Mouse (Mus musculus) forebrain, embryonic 11.5 days (tissue): Measurements from ENCODE around the gene Aip. TPM values are rescaled to one million over a fixed set of nuclear protein-coding genes. Genes with fewer than 3 reads are reported as not detected.

Experiments
- ATAC-seq: fragments of 200-750 bp; cut with Nextera tagmentation; replicated peaks from 2 replicates; pipeline ENCODE4 v1.8.0; 2017; ENCODE audit warnings: moderate TSS enrichment; ENCODE audit not compliant: low FRiP score
- DNase-seq: peaks from one replicate; pipeline ENCODE4 v3.0.0-alpha.2; 2017; ENCODE audit warnings: low spot score
- H3K27ac ChIP-seq: fragments of 300-500 bp; sonication (generic); 2 replicates; pipeline ENCODE4 v1.5.1; 2014; ENCODE audit warnings: low read depth, low read length
- H3K27me3 ChIP-seq: fragments of 300-500 bp; sonication (generic); 2 replicates; pipeline ENCODE4 v1.6.1; 2014; ENCODE audit warnings: mild to moderate bottlenecking, low read length, mixed read lengths; ENCODE audit not compliant: control insufficient read depth, insufficient read depth
- H3K36me3 ChIP-seq: fragments of 300-500 bp; sonication (generic); 2 replicates; pipeline ENCODE4 v1.6.1; 2014; ENCODE audit warnings: mild to moderate bottlenecking, low read length, moderate library complexity, mixed read lengths; ENCODE audit not compliant: control insufficient read depth, insufficient read depth
- H3K4me1 ChIP-seq: fragments of 300-500 bp; sonication (generic); replicated peaks from 2 replicates; pipeline ENCODE4 v1.6.1; 2014; ENCODE audit warnings: low read length, mixed read lengths; ENCODE audit not compliant: control insufficient read depth, insufficient read depth
- H3K4me2 ChIP-seq: fragments of 300-500 bp; sonication (generic); 2 replicates; pipeline ENCODE4 v1.6.1; 2014; ENCODE audit warnings: low read depth, mild to moderate bottlenecking, low read length, moderate library complexity, mixed read lengths; ENCODE audit not compliant: severe bottlenecking
- H3K4me3 ChIP-seq: fragments of 300-500 bp; sonication (generic); 2 replicates; pipeline ENCODE4 v1.5.1; 2014; ENCODE audit warnings: low read depth, low read length
- H3K9ac ChIP-seq: fragments of 300-500 bp; sonication (generic); 2 replicates; pipeline ENCODE4 v1.6.1; 2014; ENCODE audit warnings: low read length
- H3K9me3 ChIP-seq: fragments of 300-500 bp; sonication (generic); 2 replicates; pipeline ENCODE4 v1.6.1; 2016; ENCODE audit warnings: low read length, mixed read lengths; ENCODE audit not compliant: control insufficient read depth
- WGBS: fragments of 180-500 bp; shearing (Covaris S2); extraction: QIAGEN DNeasy Blood & Tissue Kit; methylation state at CpG from one replicate; pipeline ENCODE4 v1.1.7; 2014; 5-methylcytosine and 5-hydroxymethylcytosine counted together
- polyA plus RNA-seq: library from polyadenylated mRNA; unstranded; fragments of >200 nt; fragmentation: Nextera tagmentation; extraction: Ambion mirVana; gene quantifications from 2 replicates; pipeline ENCODE4 v1.2.1, GENCODE M21; 2014

Aip gene
- polyA plus RNA-seq, 1 experiment from 2014 or later: 52.3 TPM

DNA sequence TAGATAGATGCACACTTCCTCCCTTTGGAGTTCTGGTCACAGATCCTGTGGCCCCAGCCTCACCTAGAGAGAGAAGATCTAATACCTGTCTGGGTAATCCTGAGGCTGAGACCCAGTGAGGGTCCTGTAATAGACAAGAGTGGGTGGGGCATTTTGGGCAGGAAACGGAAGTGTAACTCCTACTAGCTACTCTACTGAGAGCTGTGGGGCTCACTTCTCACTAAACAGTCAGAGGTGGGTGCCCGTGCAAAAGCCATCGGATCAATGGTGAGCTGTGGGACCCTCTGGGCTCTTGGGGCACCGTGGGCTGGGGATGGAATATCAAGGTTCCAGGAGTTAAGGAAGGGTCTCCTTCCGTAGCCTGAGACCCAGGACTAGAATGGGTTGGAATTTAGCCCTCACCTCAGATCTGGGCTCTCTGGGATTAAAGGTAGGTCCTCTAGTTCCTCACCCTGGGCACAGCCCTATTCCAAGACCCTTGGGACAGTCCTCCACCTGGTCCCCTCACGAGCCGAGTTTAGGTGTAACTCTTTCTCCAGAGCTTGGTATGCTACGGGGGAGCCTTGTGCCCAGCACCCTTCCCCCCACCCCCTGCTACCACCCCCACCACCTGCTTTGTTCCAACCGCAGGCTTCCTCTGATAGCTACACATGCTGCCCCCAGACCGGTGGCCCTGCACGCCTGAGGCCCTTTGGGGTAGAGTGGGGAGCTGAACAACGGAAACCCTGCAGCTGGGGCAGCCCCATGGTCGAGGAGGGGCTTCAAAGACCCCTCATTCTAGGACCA, 29.0 kb upstream of the Aip start:
- Histone ChIP-seq H3K27me3 (no peaks in the 10 kb centered on the region), H3K9ac (no peak overlapping the region), H3K9me3 (no peaks in the 10 kb centered on the region), H3K4me2 (no peak overlapping the region), H3K4me1 (0 out of 2 replicates have a peak, but pooled peaks cover 4% of the 10 kb centered on the region), H3K4me3 (no peak overlapping the region), H3K36me3 (peaks cover 2% of the 10 kb centered on the region; the same call in 1 of the 2 replicates), H3K27ac (no peak overlapping the region)
- 81% methylated on average over 13 of the region's 13 CpGs for WGBS
- DNase-seq: no peak
- no peak for ATAC-seq

DNA sequence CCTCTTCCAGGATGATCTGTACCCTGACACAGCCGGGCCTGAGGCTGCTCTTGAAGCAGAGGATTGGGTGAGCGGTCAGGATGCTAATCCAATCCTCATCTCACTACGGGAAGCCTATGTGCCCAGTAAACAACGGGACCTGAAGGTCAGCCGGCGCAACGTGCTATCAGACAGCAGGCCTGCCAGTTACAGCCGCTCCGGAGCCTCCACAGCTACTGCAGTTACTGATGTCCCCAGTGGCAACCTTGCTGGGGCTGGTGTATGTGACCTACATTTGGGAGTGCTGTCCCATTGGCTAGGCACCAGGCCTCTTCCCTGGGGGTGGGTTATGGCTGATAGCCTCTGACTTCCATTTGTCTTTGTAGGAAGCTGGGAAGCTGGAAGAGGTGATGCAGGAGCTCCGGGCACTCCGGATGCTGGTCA, 27.6 kb upstream of the Aip start, which contains the start of gene Ptprcap:
Gene Ptprcap (plus strand): TSS at position 373 of the 423 bp plus-strand sequence.
- 81% methylated on average over 11 of the region's 11 CpGs for WGBS
- Histone ChIP-seq H3K9me3 (no peaks in the 10 kb centered on the region), H3K4me2 (no peak within 1 kb of the TSS), H3K27me3 (no peaks in the 10 kb centered on the region), H3K9ac (no peak within 1 kb of the TSS), H3K36me3 (peaks cover under 1% of the 10 kb centered on the region; the same call in 1 of the 2 replicates), H3K4me3 (no peak within 1 kb of the TSS), H3K27ac (no peak within 1 kb of the TSS), H3K4me1 (peaks cover 8% of the 10 kb centered on the region)
- DNase-seq (no peak), ATAC-seq (no peak)

DNA sequence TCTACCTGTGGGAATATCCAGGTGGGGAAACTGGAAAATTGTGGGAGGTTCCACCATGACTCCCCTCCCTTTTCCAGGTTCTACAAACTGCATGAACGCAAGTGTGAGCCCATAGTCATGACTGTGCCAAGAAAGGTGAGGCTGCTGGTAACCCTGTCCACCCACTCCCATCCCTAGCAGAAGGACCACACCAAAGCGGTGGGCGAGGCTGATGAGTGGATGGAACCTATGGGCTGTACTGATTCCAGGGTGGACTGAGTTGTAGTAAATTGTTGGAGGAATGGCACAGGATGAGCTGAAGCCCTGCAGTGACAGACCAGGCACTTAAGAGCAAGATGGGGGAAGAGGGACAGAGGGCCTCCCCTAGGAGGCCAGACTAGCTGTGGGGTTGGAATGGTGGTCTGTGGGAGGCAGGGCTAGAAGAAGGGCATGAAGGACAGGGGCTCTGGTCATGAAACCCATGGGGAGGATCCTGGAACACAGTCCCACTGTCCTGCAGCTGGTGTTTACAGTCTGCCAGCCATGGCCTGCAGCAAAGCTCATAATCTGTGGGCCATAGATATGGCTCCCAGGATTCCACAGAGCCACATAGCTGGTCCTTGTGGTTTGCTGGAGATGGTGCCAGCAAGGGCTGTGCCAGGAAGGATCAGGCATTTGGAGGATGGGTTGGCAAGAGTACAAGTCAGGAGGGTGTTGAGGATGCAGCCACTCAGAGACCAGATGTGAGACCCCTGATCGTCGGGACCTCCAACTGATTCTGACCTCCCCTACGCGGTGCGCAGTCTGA, 27.0 kb upstream of the Aip start:
- H3K4me1 ChIP-seq: peaks cover 10% of the 10 kb centered on the region
- no peak overlapping the region for H3K9ac ChIP-seq
- ATAC-seq: no peak
- H3K36me3 ChIP-seq: no peaks in the 10 kb centered on the region
- no peaks in the 10 kb centered on the region for H3K27me3 ChIP-seq
- no peak overlapping the region for H3K27ac ChIP-seq
- H3K4me3 ChIP-seq: no peak overlapping the region
- 93% methylated on average over 8 of the region's 8 CpGs for WGBS
- no peak for DNase-seq
- H3K4me2 ChIP-seq: no peak overlapping the region
- H3K9me3 ChIP-seq: no peaks in the 10 kb centered on the region

DNA sequence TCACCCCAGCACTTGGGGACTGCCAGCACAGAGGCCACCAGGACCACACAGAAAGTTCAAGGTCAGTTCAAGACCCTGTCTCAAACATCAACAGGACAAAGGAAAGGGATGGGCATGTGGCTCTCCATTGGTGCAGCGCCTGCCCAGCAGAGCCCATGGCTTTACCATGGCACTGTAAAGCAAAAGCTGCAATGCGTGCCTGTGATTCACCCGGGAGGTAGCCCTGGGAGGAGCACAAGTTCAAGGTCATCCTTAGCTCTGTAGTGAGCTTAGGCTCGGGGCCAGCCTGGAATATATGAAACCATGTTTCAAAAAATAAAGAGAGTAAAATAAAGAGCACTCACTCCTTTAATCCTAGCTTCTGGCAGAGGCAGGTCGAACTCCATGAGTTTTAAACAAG, 26.2 kb upstream of the Aip start:
- H3K9me3 ChIP-seq: no peaks in the 10 kb centered on the region
- no peak overlapping the region for H3K27ac ChIP-seq
- WGBS: 89% methylated on average over 5 of the region's 5 CpGs
- no peaks in the 10 kb centered on the region for H3K36me3 ChIP-seq
- DNase-seq (no peak), ATAC-seq (no peak)
- no peaks in the 10 kb centered on the region for H3K27me3 ChIP-seq
- H3K4me3 ChIP-seq: no peak overlapping the region
- peaks cover 11% of the 10 kb centered on the region for H3K4me1 ChIP-seq
- H3K9ac ChIP-seq: no peak overlapping the region
- H3K4me2 ChIP-seq: no peak overlapping the region

GRCm38 (mm10) chr19:4151488-4151860, 25.8 kb upstream of the Aip start:
- ATAC-seq: no peak
- Histone ChIP-seq H3K9ac (no peak overlapping the region), H3K27me3 (no peaks in the 10 kb centered on the region), H3K4me2 (no peak overlapping the region), H3K4me1 (peaks cover 11% of the 10 kb centered on the region), H3K36me3 (no peaks in the 10 kb centered on the region), H3K4me3 (no peak overlapping the region), H3K27ac (no peak overlapping the region), H3K9me3 (no peaks in the 10 kb centered on the region)
- 69% methylated on average over 5 of the region's 5 CpGs for WGBS
- no peak for DNase-seq

DNA sequence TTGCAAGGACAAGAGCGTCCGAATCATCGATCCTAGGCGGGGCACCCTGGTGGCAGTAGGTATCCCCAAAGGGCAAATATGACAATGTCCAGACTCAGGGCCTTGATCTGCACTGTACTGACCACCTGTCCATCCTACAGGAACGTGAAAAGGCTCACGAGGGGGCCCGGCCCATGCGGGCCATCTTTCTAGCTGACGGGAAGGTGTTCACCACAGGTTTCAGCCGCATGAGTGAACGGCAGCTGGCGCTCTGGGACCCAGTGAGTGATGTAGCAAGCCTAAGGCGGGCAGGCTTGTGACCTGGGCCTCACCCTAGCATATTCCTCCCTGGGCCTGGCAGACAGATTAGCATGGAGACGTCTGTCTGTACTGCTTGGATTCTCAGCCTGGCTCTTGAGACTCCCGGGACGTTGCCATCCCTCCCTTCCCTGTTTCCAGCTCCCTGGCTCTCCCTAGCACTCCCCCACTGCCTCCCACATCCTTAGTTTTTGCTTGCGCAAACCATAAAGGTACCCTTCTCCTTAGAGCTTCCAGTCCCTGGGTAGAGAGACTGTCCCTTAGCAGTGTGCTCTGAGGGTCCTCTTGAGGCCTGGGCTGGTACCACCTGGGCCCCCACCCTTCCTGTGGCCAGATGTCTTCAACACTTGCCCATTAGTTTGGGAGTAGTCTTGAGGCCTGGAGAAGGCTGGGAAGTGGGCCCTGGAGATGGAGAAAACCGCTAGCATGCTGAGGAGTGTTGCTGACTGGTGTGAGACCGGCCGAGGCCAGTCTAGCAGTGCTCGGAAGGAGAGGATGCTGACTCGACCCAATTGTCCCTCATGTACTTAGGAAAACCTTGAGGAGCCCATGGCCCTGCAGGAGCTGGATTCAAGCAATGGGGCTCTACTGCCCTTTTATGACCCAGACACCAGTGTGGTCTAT, 25.2 kb upstream of the Aip start:
- Histone ChIP-seq H3K36me3 (no peaks in the 10 kb centered on the region), H3K4me3 (no peak overlapping the region), H3K27me3 (no peaks in the 10 kb centered on the region), H3K4me1 (peaks cover 11% of the 10 kb centered on the region), H3K4me2 (no peak overlapping the region), H3K9ac (no peak overlapping the region), H3K9me3 (no peaks in the 10 kb centered on the region; the same call in 1 of the 2 replicates), H3K27ac (no peak overlapping the region)
- DNase-seq: no peak
- 91% methylated on average over 22 of the region's 22 CpGs for WGBS
- no peak for ATAC-seq

DNA sequence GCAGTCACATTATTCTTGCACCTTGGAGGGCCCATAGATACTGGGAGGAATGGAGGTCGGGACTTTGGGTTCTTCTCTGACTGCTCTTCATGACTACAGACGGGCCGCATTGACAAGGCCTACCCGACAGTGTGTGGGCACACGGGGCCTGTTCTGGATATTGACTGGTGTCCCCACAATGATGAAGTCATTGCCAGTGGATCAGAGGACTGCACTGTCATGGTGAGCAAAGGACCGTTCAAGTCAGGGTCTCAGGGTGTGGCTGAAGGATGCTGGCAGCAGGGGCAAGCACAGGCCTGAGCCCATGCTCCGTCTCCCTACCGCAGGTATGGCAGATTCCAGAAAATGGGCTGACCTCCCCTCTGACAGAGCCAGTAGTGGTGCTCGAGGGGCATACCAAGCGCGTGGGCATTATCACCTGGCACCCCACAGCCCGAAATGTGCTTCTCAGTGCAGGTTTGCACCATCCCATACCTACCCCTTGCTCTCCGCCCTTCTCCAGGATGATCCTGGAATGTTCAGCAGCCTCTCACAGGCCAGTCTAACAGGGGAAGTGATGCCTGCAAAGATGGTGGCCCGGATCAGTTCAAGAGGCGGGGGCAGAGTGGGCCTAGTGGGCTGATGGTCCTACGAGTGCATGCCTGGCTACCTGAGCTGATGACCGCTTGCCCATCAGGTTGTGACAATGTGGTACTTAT, 24.3 kb upstream of the Aip start:
- peaks cover 7% of the 10 kb centered on the region for H3K4me1 ChIP-seq
- H3K9ac ChIP-seq: no peak overlapping the region
- no peak overlapping the region for H3K4me2 ChIP-seq
- H3K27ac ChIP-seq: no peak overlapping the region
- no peaks in the 10 kb centered on the region for H3K36me3 ChIP-seq
- ATAC-seq (no peak), DNase-seq (no peak)
- WGBS: 95% methylated on average over 17 of the region's 17 CpGs
- H3K4me3 ChIP-seq: no peak overlapping the region
- H3K9me3 ChIP-seq: no peaks in the 10 kb centered on the region; the same call in 1 of the 2 replicates
- H3K27me3 ChIP-seq: no peaks in the 10 kb centered on the region

DNA sequence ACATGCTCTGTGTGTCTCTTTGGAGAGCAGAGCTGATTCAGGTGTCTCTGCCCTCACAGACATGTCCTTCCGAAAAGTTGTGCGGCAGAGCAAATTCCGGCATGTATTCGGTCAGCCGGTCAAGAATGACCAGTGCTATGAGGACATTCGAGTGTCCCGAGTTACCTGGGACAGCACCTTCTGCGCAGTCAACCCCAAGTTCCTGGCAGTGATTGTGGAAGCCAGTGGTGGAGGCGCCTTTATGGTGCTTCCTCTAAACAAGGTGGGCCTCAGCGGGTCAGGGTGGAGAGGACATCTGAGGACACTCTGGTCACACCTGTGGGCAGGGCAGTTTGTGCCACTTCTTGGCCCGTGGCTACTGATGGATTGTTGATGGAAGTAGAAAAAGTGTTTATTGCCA, 23.6 kb upstream of the Aip start:
- Histone ChIP-seq H3K27me3 (no peaks in the 10 kb centered on the region), H3K9ac (peak overlapping the region; percentile 86), H3K4me1 (peaks cover 7% of the 10 kb centered on the region), H3K4me3 (peak overlapping the region; percentile 89), H3K36me3 (no peaks in the 10 kb centered on the region), H3K27ac (no peak overlapping the region), H3K4me2 (peak overlapping the region; percentile 83), H3K9me3 (no peaks in the 10 kb centered on the region; the same call in 1 of the 2 replicates)
- WGBS: 87% methylated on average over 11 of the region's 11 CpGs
- DNase-seq: no peak
- ATAC-seq: no peak
